Mouse (Mus musculus) central nervous system, embryonic 18 days (tissue): Measurements from ENCODE around the gene Pafah2. TPM values are rescaled to one million over a fixed set of nuclear protein-coding genes. Genes with fewer than 3 reads are reported as not detected.

ENCODE experiments used
- polyA plus RNA-seq: library from polyadenylated mRNA; depleted of rRNA; stranded (reverse); fragments of >200 nt; gene quantifications from 2 replicates; pipeline ENCODE4 v1.2.3, GENCODE M21; 2012; rRNA removed

Gene Pafah2
- 15.4 and 16.4 TPM in 2 replicates for polyA plus RNA-seq

GRCm38 (mm10) chr4:134395977-134396825 is at the start of gene Pafah2:
Pafah2 (plus strand) TSS chr4:134396320.

GRCm38 (mm10) chr4:134383750-134384149 is 12.4 kb upstream of the Pafah2 start, which contains the start of gene Extl1:
Extl1 (minus strand) TSS chr4:134383850.

GRCm38 (mm10) chr4:134468215-134468575 is 72.1 kb downstream of the Pafah2 start, which contains the start of gene Stmn1:
Stmn1 (plus strand) TSS chr4:134468320.

Other genes starting within 250 kb of the Pafah2 start
- 20.0 and 23.9 TPM in 2 replicates for gene Cep85, start 209.2 kb upstream of the Pafah2 start, polyA plus RNA-seq
- gene Gm7534, start 193.3 kb upstream of the Pafah2 start, polyA plus RNA-seq, result not detected in 2 replicates
- gene Catsper4, start 168.9 kb upstream of the Pafah2 start, polyA plus RNA-seq, result 0.09 and 0.14 TPM in 2 replicates
- 0.35 and 0.74 TPM in 2 replicates for gene Cnksr1, start 157.9 kb upstream of the Pafah2 start, polyA plus RNA-seq
- 0.11 TPM in 1 of 2 replicates, not detected in the other for gene E130218I03Rik, start 152.7 kb upstream of the Pafah2 start, polyA plus RNA-seq
- 14.1 and 14.4 TPM in 2 replicates for gene Zfp593, start 150.7 kb upstream of the Pafah2 start, polyA plus RNA-seq
- gene Gm30191, start 149.4 kb upstream of the Pafah2 start, polyA plus RNA-seq, result 0.14 and 0.25 TPM in 2 replicates
- gene Grrp1, start 142.2 kb upstream of the Pafah2 start, polyA plus RNA-seq, result 21.6 and 22.1 TPM in 2 replicates
- 17.9 and 19.9 TPM in 2 replicates for gene Pdik1l, start 108.4 kb upstream of the Pafah2 start, polyA plus RNA-seq
- gene Trim63, start 81.2 kb upstream of the Pafah2 start, polyA plus RNA-seq, result 0.36 and 0.60 TPM in 2 replicates
- 0.05 and 0.69 TPM in 2 replicates for gene Slc30a2, start 53.1 kb upstream of the Pafah2 start, polyA plus RNA-seq
- gene Extl1, start 12.5 kb upstream of the Pafah2 start, polyA plus RNA-seq, result 1.1 and 1.2 TPM in 2 replicates
- 2,052 and 2,688 TPM in 2 replicates for gene Stmn1, start 72.0 kb downstream of the Pafah2 start, polyA plus RNA-seq
- 27.0 and 28.2 TPM in 2 replicates for gene Paqr7, start 100.4 kb downstream of the Pafah2 start, polyA plus RNA-seq
- gene Aunip, start 114.7 kb downstream of the Pafah2 start, polyA plus RNA-seq, result 1.6 and 2.1 TPM in 2 replicates
- gene Mtfr1l, start 139.1 kb downstream of the Pafah2 start, polyA plus RNA-seq, result 152 TPM in 2 replicates
- 29.5 and 30.2 TPM in 2 replicates for gene Selenon, start 155.8 kb downstream of the Pafah2 start, polyA plus RNA-seq